Mouse (Mus musculus) MEL (cell line): ENCODE results near the gene Dera. TPM values are rescaled to one million over a fixed set of nuclear protein-coding genes. Genes with fewer than 3 reads are reported as not detected.

Experiments used
- DNase-seq: peaks from one replicate; pipeline ENCODE4 v3.0.0; 2011; ENCODE audit warnings: low read depth, low spot score
- H3K27ac ChIP-seq: 2 replicates; pipeline ENCODE4 v1.5.1; 2012; ENCODE audit warnings: low read depth, mild to moderate bottlenecking, control low read depth, low read length, moderate library complexity; ENCODE audit not compliant: control insufficient read depth
- H3K27me3 ChIP-seq, 2 experiments: fragments of 150-350 bp in 1 of 2; sonication (generic) in 1 of 2; 2 replicates each; pipeline ENCODE4 v1.6.1; 2012; ENCODE audit warnings: low read length in 2 of 2, mild to moderate bottlenecking in 2 of 2, improper control_type of control experiment in 1 of 2, moderate library complexity in 1 of 2; ENCODE audit not compliant: insufficient read depth in 2 of 2, control insufficient read depth in 1 of 2
- H3K36me3 ChIP-seq, 2 experiments: 2 replicates each; pipeline ENCODE4 v1.6.1; 2012 to 2014; ENCODE audit warnings: low read length in 2 of 2, improper control_type of control experiment in 1 of 2, inconsistent platforms in 1 of 2, mild to moderate bottlenecking in 1 of 2; ENCODE audit not compliant: insufficient read depth in 2 of 2, control insufficient read depth in 1 of 2
- H3K4me1 ChIP-seq, 2 experiments: fragments of 150-350 bp in 1 of 2; sonication (generic) in 1 of 2; 2 replicates each; pipeline ENCODE4 v1.6.1; 2012; ENCODE audit warnings: low read length in 2 of 2, improper control_type of control experiment in 1 of 2, mild to moderate bottlenecking in 1 of 2; ENCODE audit not compliant: insufficient read depth in 2 of 2, control insufficient read depth in 1 of 2
- H3K4me3 ChIP-seq, 2 experiments: fragments of 150-350 bp in 1 of 2; sonication (generic) in 1 of 2; 2 replicates each; pipeline ENCODE4 v1.5.1; 2012; ENCODE audit warnings: low read depth in 2 of 2, low read length in 2 of 2, mild to moderate bottlenecking in 2 of 2, moderate library complexity in 2 of 2, control low read depth in 1 of 2, improper control_type of control experiment in 1 of 2; ENCODE audit not compliant: control insufficient read depth in 1 of 2, insufficient read depth in 1 of 2
- H3K79me2 ChIP-seq: 2 replicates; pipeline ENCODE4 v1.6.1; 2012; ENCODE audit warnings: mild to moderate bottlenecking, low read length, moderate library complexity; ENCODE audit not compliant: control insufficient read depth, poor library complexity, insufficient read depth
- H3K9ac ChIP-seq: 2 replicates; pipeline ENCODE4 v1.6.1; 2012; ENCODE audit warnings: low read depth, mild to moderate bottlenecking, control low read depth, low read length, moderate library complexity; ENCODE audit not compliant: control insufficient read depth, poor library complexity, severe bottlenecking
- H3K9me3 ChIP-seq: fragments of 150-350 bp; sonication (generic); replicated peaks from 2 replicates; pipeline ENCODE4 v1.6.1; 2012; ENCODE audit warnings: mild to moderate bottlenecking, low read length, improper control_type of control experiment, moderate library complexity; ENCODE audit not compliant: insufficient read depth
- GABPA ChIP-seq: IDR thresholded peaks from 2 replicates; pipeline ENCODE4 v1.6.1; 2012; ENCODE audit warnings: low read depth, mild to moderate bottlenecking, inconsistent platforms, low read length, improper control_type of control experiment, moderate library complexity
- GATA1 ChIP-seq: IDR thresholded peaks from 2 replicates; pipeline ENCODE4 v1.6.1; 2011; ENCODE audit warnings: low read depth, low read length, improper control_type of control experiment
- KAT2A ChIP-seq: conservative IDR thresholded peaks from 2 replicates; pipeline ENCODE4 v1.6.1; 2012; ENCODE audit warnings: low read depth, low read length, improper control_type of control experiment, inconsistent platforms
- MAFK ChIP-seq: IDR thresholded peaks from 2 replicates; pipeline ENCODE4 v1.6.1; 2011; ENCODE audit warnings: low read depth, mild to moderate bottlenecking, low read length, improper control_type of control experiment, borderline replicate concordance
- MEF2A ChIP-seq: IDR thresholded peaks from 2 replicates; pipeline ENCODE4 v1.6.1; 2014; ENCODE audit warnings: low read depth, mild to moderate bottlenecking, inconsistent platforms, low read length, improper control_type of control experiment; ENCODE audit not compliant: poor library complexity, insufficient replicate concordance, severe bottlenecking; ENCODE audit errors: extremely low read depth
- MXI1 ChIP-seq: IDR thresholded peaks from 2 replicates; pipeline ENCODE4 v1.6.1; 2011; ENCODE audit warnings: mild to moderate bottlenecking, low read depth, low read length, improper control_type of control experiment
- MYC ChIP-seq: IDR thresholded peaks from 2 replicates; pipeline ENCODE4 v1.6.1; 2011; ENCODE audit warnings: low read depth, mild to moderate bottlenecking, low read length, improper control_type of control experiment, moderate library complexity
- NRF1 ChIP-seq: IDR thresholded peaks from 2 replicates; pipeline ENCODE4 v1.6.1; 2014; ENCODE audit warnings: low read depth, mild to moderate bottlenecking, inconsistent platforms, low read length, improper control_type of control experiment, moderate library complexity; ENCODE audit not compliant: poor library complexity, insufficient read depth, severe bottlenecking
- POLR2A ChIP-seq, 2 experiments: IDR thresholded peaks; 2 replicates each; pipeline ENCODE4 v1.6.1; 2011 to 2012; ENCODE audit warnings: low read length in 2 of 2, mild to moderate bottlenecking in 2 of 2, control low read depth in 1 of 2, improper control_type of control experiment in 1 of 2, low read depth in 1 of 2, moderate library complexity in 1 of 2; ENCODE audit not compliant: control insufficient read depth in 1 of 2, insufficient read depth in 1 of 2, poor library complexity in 1 of 2
- SIN3A ChIP-seq: IDR thresholded peaks from 2 replicates; pipeline ENCODE4 v1.6.1; 2012; ENCODE audit warnings: low read length, improper control_type of control experiment, inconsistent platforms
- SMC3 ChIP-seq: IDR thresholded peaks from 2 replicates; pipeline ENCODE4 v1.6.1; 2011; ENCODE audit warnings: low read depth, low read length, improper control_type of control experiment
- TBP ChIP-seq: IDR thresholded peaks from 2 replicates; pipeline ENCODE4 v1.8.0; 2011; ENCODE audit warnings: low read depth, low read length, improper control_type of control experiment
- USF1 ChIP-seq: IDR thresholded peaks from 2 replicates; pipeline ENCODE4 v1.6.1; 2014; ENCODE audit warnings: low read depth, mild to moderate bottlenecking, inconsistent platforms, low read length, improper control_type of control experiment, moderate library complexity
- polyA plus RNA-seq, 2 experiments: library from polyadenylated mRNA; stranded (reverse) in 1 of 2; unstranded in 1 of 2; fragments of >175 nt in 1 of 2; fragments of >200 nt in 1 of 2; gene quantifications; 2 replicates each; pipeline versions ENCODE4 v1.2.1 to v1.2.4; 2012; ENCODE audit warnings: low replicate concordance in 2 of 2, low read depth in 1 of 2; ENCODE audit not compliant: insufficient read length in 2 of 2, insufficient read depth in 1 of 2, missing spikeins in 1 of 2
- total RNA-seq: library from RNA; depleted of rRNA; stranded (reverse); fragments of 300-350 nt; gene quantifications from 2 replicates; pipeline ENCODE4 v1.2.3, GENCODE M21; 2012

Gene Dera
- total and polyA plus RNA-seq, 3 experiments, result 39.4 to 56.9 TPM; not detected in 1

DNA sequence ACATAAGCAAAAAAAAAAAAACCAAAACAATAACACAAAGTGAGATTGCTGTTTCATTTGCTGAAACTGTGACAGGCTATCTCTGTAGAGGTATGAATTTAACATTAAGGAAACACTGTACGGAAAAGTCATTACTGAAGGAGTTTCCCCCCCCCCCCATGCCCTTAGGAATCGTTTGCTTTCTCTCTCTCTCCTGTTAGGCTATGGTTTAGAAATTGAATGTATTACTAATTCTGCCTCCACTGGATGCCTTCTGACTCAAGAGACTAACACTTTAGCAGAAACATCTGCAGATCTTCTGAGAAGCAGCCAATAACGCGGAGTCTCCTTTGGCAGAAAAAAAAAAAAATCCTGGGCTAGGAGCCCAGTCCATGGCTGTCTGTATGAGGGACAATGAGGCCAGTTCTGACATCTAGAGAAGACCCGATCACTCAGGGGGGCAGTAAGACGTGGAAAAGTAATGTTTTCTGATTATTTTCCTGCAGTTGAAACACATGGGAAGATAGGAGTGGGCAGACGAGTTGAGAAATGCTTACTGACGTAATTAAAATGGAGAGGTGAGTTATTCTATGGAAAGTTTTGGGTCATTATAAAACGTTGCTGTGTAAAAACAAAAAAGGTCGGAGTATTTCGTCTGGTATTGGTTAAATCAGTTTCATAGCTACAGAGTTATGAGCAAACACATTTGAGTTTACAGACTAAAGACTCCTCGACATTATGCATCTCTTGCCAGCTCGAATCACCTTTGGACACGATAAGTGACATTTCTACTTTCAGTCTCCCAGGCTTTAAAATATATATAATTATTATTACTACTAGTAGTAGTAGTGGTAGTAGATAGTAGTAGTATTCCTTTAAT lies 43.9 kb upstream of the Dera start (continued):
- no peak for TF ChIP-seq GABPA
- TF ChIP-seq, all 39 proteins: peak for 0

DNA sequence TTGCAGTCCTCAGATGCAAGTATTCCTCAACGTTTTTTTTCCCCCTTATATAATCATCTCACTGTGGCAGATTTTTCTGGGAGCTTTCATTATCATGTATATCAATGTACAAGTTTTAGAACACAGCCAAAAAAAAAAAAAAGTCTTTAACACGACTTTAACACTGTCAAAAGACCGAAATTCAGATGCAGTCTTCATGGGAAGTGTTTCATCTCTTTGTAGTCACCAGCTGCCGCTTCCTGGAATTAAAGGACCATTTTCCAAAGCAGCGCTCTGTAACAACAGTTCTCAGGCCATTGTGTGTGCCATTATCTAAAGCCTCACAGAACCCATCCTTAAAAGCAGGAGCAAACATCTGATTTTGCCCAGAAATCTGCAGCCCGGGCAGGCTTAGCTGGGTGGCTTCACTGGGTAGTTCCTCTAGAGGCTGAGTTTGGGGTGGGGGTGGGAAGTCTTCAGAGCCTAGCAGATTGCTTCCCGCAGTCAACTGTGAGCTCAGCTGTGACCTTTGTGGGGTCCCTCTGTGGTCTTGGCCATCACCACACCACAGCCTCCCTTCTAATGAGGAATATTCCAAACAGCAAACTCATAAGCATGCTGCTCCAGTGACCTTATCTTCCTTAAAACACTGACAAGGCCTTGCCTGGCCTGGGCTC lies 41.6 kb upstream of the Dera start:
- DNase-seq, result no peak
- H3K9ac ChIP-seq, result no peak overlapping the region
- H3K79me2 ChIP-seq, result no peaks in the 10 kb centered on the region
- no peak overlapping the region for H3K27ac ChIP-seq
- H3K4me1 ChIP-seq, result no peaks in the 10 kb centered on the region
- no peaks in the 10 kb centered on the region for H3K9me3 ChIP-seq
- no peak for TF ChIP-seq KAT2A
- TF ChIP-seq GATA1, result no peak
- TF ChIP-seq POLR2A (IDR thresholded peaks at IDR 0.05; ENCODE audit: control insufficient read depth in 1 of 2, insufficient read depth in 1 of 2, low read depth in 1 of 2, low read length in 2 of 2, poor library complexity in 1 of 2), result no peak
- no peak for TF ChIP-seq MAFK
- no peak for TF ChIP-seq MXI1
- TF ChIP-seq MEF2A, result no peak
- no peak for TF ChIP-seq SMC3
- TF ChIP-seq TBP, result no peak
- no peaks in the 10 kb centered on the region for H3K36me3 ChIP-seq
- no peaks in the 10 kb centered on the region for H3K27me3 ChIP-seq
- no peak overlapping the region for H3K4me3 ChIP-seq

DNA sequence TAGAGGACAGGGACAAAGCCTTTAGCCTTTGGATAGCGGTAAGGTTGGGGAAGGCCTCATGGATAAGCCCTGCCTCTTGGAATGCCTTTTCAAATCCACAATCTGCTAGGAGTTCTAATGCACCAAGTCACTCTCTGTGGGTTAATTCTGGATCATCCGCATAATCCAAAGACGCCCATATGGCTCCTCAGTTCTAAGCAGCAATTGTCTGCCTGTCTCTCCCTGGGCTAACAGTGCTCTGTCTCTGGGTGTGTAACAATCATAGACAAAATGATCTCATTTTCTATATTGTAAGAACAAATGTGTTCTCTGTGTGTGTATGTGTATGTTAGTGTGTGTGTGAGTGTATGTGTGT lies 41.1 kb upstream of the Dera start:
- H3K27me3 ChIP-seq, result no peaks in the 10 kb centered on the region
- no peaks in the 10 kb centered on the region for H3K9me3 ChIP-seq
- H3K4me3 ChIP-seq, result no peak overlapping the region
- H3K79me2 ChIP-seq, result no peaks in the 10 kb centered on the region
- no peaks in the 10 kb centered on the region for H3K4me1 ChIP-seq
- H3K9ac ChIP-seq, result no peak overlapping the region
- H3K36me3 ChIP-seq, result no peaks in the 10 kb centered on the region
- no peak overlapping the region for H3K27ac ChIP-seq
- TF ChIP-seq SMC3 (no peak), GABPA (no peak), NRF1 (no peak), MYC (no peak), USF1 (no peak), MXI1 (no peak), SIN3A (no peak)
- DNase-seq, result no peak
